Mouse (Mus musculus) liver, postnatal 0 days (tissue): ENCODE data around the gene Camta1.

ENCODE experiments used
- CTCF ChIP-seq: sonication (generic); IDR thresholded peaks from 2 replicates; pipeline ENCODE4 v1.5.1; 2016; ENCODE audit warnings: antibody characterized with exemption, low read depth
- EP300 ChIP-seq: IDR thresholded peaks from 2 replicates; pipeline ENCODE4 v1.6.1; 2016; ENCODE audit warnings: antibody characterized with exemption, low read depth, mild to moderate bottlenecking

DNA sequence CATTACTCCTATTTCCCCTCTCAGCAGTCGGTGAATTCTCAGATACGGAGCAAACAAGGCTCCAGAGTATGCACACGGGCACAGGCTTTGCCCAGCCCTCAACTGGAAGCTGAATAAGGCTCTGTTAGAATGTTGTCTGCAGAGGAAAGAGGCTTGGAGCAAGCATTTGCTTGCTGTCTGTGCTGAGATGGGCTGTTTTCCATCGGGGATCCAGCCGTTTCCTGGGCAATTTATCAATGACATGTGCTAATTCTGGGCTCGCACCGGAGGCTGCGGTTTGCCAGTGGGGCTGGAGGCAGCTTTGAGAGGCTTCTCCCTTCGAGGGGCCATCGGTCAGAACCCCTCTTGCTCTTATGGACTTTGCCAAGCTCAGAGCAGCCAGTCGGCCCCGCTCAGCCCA lies 506.2 kb downstream of the Camta1 start:
- TF ChIP-seq CTCF (no peak), EP300 (no peak)
